Mouse (Mus musculus) liver, embryonic 15.5 days (tissue): ENCODE results near the gene Vamp9. TPM values are rescaled to one million over a fixed set of nuclear protein-coding genes. Genes with fewer than 3 reads are reported as not detected.

Experiments
- ATAC-seq: fragments of 200-750 bp; cut with Nextera tagmentation; 2 replicates; pipeline ENCODE4 v1.8.0; 2017; ENCODE audit warnings: moderate number of reproducible peaks, mild to moderate bottlenecking, moderate library complexity; ENCODE audit not compliant: insufficient read depth
- H3K27ac ChIP-seq: fragments of 300-500 bp; sonication (generic); replicated peaks from 2 replicates; pipeline ENCODE4 v1.5.1; 2015; ENCODE audit warnings: mild to moderate bottlenecking, inconsistent platforms
- H3K27me3 ChIP-seq: fragments of 300-500 bp; sonication (generic); 2 replicates; pipeline ENCODE4 v1.6.1; 2015; ENCODE audit warnings: mild to moderate bottlenecking, inconsistent platforms
- H3K36me3 ChIP-seq: fragments of 300-500 bp; sonication (generic); replicated peaks from 2 replicates; pipeline ENCODE4 v1.6.1; 2015; ENCODE audit warnings: moderate library complexity, mild to moderate bottlenecking, inconsistent platforms
- H3K4me1 ChIP-seq: fragments of 300-500 bp; sonication (generic); replicated peaks from 2 replicates; pipeline ENCODE4 v1.6.1; 2015; ENCODE audit warnings: inconsistent platforms
- H3K4me2 ChIP-seq: fragments of 300-500 bp; sonication (generic); 2 replicates; pipeline ENCODE4 v1.6.1; 2015; ENCODE audit warnings: moderate library complexity, mild to moderate bottlenecking, inconsistent platforms
- H3K4me3 ChIP-seq: fragments of 300-500 bp; sonication (generic); replicated peaks from 2 replicates; pipeline ENCODE4 v1.5.1; 2015; ENCODE audit warnings: mild to moderate bottlenecking, inconsistent platforms
- H3K9ac ChIP-seq: fragments of 300-500 bp; sonication (generic); 2 replicates; pipeline ENCODE4 v1.6.1; 2015; ENCODE audit warnings: moderate library complexity, mild to moderate bottlenecking, inconsistent platforms
- H3K9me3 ChIP-seq: fragments of 300-500 bp; sonication (generic); replicated peaks from 2 replicates; pipeline ENCODE4 v1.6.1; 2016; ENCODE audit warnings: inconsistent platforms
- WGBS: fragments of 180-500 bp; shearing (Covaris S2); methylation state at CpG from one replicate; pipeline ENCODE4 v1.1.7; 2015; ENCODE audit warnings: mixed read lengths; ENCODE audit not compliant: insufficient replicate concordance; 5-methylcytosine and 5-hydroxymethylcytosine counted together
- polyA plus RNA-seq: library from polyadenylated mRNA; unstranded; fragments of >200 nt; fragmentation: Nextera tagmentation; extraction: Ambion mirVana; gene quantifications from 2 replicates; pipeline ENCODE4 v1.2.1, GENCODE M21; 2015

Gene Vamp9
- polyA plus RNA-seq, 1 experiment from 2014 or later: not detected

DNA sequence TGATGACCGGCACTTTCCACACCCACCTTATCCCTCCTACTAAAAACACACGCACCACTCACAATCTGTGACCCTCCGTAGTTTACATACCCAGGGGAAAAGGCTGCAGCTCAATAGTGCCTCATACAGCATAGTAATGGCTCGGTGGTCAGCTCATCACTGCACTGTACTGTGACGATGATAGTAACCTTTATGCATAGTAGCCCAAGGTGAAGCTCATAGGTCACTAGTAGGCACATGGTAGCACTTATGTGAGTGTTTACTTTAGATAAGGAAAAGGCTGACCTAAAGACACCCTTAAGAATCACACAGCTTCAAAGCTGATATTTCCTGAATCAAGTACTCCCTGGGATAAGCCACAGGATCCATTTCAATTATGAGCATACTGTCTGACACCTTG lies 46.5 kb downstream of the Vamp9 start:
- no peak overlapping the region for H3K9ac ChIP-seq
- 64% methylated on average over 5 of the region's 5 CpGs for WGBS
- peak; percentile 47; the same call in 1 of the 2 replicates for ATAC-seq
- H3K4me1 ChIP-seq: no peaks in the 10 kb centered on the region
- H3K4me2 ChIP-seq: no peak overlapping the region
- no peaks in the 10 kb centered on the region for H3K27me3 ChIP-seq
- peaks cover 34% of the 10 kb centered on the region for H3K36me3 ChIP-seq
- H3K27ac ChIP-seq: no peak overlapping the region
- no peak overlapping the region for H3K4me3 ChIP-seq
- no peaks in the 10 kb centered on the region for H3K9me3 ChIP-seq

DNA sequence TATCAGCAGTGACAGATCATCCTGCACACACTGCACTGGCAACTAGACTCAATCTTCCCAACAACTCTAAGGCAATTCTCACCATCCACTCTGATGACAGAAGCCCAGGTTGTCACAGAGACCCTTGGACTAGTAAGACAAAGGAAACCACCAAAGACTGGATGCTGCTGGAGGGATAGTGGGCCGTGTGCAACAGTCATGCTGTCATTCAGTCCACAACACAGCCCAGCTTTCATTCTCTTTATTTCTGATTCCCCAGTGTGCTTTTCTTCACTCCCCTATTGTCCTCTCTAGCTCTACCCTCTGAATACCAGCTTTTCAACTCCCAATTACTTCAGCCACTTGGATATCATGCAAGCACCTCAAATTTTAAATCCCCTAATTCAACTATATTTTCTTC lies 47.8 kb downstream of the Vamp9 start:
- Histone ChIP-seq H3K9me3 (no peaks in the 10 kb centered on the region), H3K4me1 (no peaks in the 10 kb centered on the region), H3K27me3 (no peaks in the 10 kb centered on the region), H3K4me3 (no peak overlapping the region), H3K4me2 (no peak overlapping the region), H3K36me3 (peaks cover 46% of the 10 kb centered on the region), H3K27ac (no peak overlapping the region), H3K9ac (no peak overlapping the region)
- no peak for ATAC-seq
- 45% methylated on average over 1 of the region's 1 CpGs for WGBS

DNA sequence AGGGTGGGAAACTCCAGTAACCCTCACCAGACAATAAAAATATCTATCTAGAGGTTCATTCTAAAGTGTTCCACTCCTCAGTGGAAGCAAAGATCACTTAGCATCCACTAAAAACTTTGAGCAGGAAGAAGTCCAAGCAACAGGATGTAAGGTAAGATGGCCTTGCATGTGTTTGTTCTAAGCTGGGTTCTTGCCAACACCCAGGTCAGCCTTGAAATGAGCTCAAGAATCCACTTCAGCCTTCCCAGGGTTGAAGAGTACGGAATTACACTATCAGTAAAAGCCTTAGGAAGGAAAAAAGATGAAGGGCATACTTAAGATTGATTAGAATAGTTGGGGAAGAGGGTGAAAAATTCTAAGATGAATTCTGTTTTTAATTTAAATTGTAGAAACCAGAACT lies 52.6 kb downstream of the Vamp9 start:
- no peaks in the 10 kb centered on the region for H3K4me1 ChIP-seq
- peaks cover 73% of the 10 kb centered on the region for H3K36me3 ChIP-seq
- no peak overlapping the region for H3K4me2 ChIP-seq
- H3K4me3 ChIP-seq: no peak overlapping the region
- no peaks in the 10 kb centered on the region for H3K9me3 ChIP-seq
- no peak for ATAC-seq
- H3K9ac ChIP-seq: no peak overlapping the region
- 79% methylated on average over 1 of the region's 1 CpGs for WGBS
- H3K27ac ChIP-seq: no peak overlapping the region
- no peaks in the 10 kb centered on the region for H3K27me3 ChIP-seq

DNA sequence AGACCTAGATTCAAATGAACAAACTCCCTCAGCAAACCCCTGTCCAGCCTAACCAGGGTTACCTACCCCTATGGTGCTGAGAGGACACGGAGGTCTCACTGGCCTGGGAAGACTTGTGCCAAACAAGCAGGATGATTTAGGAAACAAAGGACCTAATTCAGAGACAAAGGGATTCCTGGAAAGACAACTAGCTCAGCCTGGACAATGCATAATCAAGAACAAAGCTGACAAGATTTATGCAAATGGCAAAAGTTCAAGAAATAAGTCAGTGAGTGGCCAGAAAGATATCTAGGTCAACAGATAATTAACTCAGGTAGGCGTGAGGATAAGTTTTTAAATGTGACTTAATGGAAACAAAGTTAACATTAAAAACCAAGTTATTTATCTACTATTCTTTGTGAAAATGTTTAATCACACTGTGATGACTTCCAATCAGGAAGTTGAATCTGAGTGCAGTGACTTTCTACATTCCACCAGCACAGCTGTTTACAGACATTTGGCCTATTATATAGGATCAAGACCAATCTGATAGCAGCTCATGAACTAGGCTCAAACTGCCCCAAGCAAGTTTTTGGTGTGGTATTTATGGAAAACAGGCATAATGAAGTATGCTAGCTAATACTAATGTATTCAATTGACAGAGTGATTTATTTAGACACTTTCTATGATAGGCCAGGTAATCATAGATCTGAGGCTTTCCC lies 53.3 kb downstream of the Vamp9 start:
- 74% methylated on average over 2 of the region's 2 CpGs for WGBS
- Histone ChIP-seq H3K4me2 (no peak overlapping the region), H3K9me3 (no peaks in the 10 kb centered on the region), H3K9ac (no peak overlapping the region), H3K27ac (no peak overlapping the region), H3K36me3 (peaks cover 76% of the 10 kb centered on the region), H3K27me3 (no peaks in the 10 kb centered on the region), H3K4me3 (no peak overlapping the region), H3K4me1 (no peaks in the 10 kb centered on the region)
- ATAC-seq: no peak

DNA sequence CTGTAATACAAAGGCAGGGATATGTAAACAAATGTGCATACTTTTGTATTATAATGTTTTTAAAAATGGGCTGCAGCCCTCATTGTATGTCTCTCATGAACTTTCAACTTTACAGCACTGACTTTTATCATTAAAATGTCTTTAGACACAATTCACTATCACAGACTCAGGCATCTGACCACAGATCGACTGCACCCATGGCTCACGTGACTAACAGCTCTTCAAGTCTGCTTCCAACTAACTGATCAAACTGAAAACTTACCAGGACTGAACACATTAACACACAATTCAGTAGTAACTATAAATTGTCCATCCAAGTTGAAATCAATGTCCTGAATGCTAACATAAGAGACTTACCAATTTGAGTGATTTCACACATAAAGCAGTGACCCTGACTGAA lies 53.9 kb downstream of the Vamp9 start:
- peaks cover 76% of the 10 kb centered on the region for H3K36me3 ChIP-seq
- no peak for ATAC-seq
- WGBS: 55% methylated on average over 2 of the region's 2 CpGs

DNA sequence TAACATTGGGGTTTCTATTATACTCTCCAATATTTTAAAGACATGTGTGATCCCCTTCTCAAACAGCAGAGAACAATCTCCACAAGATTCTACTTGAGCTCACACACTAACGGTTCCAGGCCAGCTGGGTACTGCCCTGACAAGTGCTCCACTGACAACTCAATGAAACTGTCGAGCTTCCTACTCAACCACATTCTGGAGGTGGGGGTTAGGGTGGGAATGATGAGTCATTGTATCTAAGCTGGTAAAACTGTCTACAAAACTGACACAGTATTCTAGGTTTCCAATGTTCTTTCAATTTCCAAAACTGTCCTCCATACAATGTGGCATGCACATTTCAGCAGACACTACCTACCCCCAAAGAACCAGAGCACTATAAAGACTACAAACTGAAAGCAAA lies 67.9 kb downstream of the Vamp9 start:
- H3K27me3 ChIP-seq: no peaks in the 10 kb centered on the region
- no peaks in the 10 kb centered on the region for H3K9me3 ChIP-seq
- H3K27ac ChIP-seq: peak overlapping the region; percentile 9; the same call in 1 of the 2 replicates
- ATAC-seq: no peak
- peak overlapping the region; percentile 91 for H3K4me2 ChIP-seq
- peaks cover 41% of the 10 kb centered on the region for H3K4me1 ChIP-seq
- H3K36me3 ChIP-seq: peaks cover 47% of the 10 kb centered on the region
- peak overlapping the region; percentile 1; the same call in 1 of the 2 replicates for H3K9ac ChIP-seq
- H3K4me3 ChIP-seq: 0 out of 2 replicates have a peak overlapping the region, but pooled peaks have one; percentile 11
- WGBS: 8% methylated on average over 2 of the region's 2 CpGs

More for the DNA sequence above, 53.9 kb downstream of the Vamp9 start:
- Histone ChIP-seq H3K4me3 (no peak overlapping the region), H3K4me1 (no peaks in the 10 kb centered on the region), H3K4me2 (no peak overlapping the region), H3K9me3 (no peaks in the 10 kb centered on the region), H3K9ac (no peak overlapping the region), H3K27ac (no peak overlapping the region), H3K27me3 (no peaks in the 10 kb centered on the region)

DNA sequence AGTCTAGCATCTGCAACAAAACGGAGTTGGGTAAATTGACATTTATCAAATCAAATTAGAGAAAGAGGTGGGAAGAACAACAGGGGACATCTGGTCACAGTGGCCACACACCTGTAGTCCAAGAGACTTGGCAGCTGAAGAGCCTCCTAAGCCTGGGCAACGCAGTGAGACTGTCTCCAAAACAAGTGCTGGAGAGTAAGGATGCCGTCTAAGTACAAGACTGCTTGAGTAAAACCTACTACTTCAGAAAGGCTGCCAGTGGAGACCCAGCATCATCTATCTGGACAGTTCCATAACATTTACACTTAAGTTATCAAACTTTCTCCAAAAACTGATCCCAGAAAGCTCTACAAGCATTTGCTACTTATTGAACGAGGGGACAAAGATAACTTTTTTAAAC lies 69.0 kb downstream of the Vamp9 start:
- Histone ChIP-seq H3K4me1 (peaks cover 42% of the 10 kb centered on the region), H3K4me2 (peak overlapping the region; percentile 91), H3K36me3 (peaks cover 40% of the 10 kb centered on the region), H3K4me3 (peak overlapping the region; percentile 28), H3K9me3 (no peaks in the 10 kb centered on the region), H3K27ac (no peak overlapping the region), H3K27me3 (no peaks in the 10 kb centered on the region), H3K9ac (0 out of 2 replicates have a peak overlapping the region, but pooled peaks have one; percentile 21)
- no peak for ATAC-seq
- 53% methylated on average over 4 of the region's 4 CpGs for WGBS

DNA sequence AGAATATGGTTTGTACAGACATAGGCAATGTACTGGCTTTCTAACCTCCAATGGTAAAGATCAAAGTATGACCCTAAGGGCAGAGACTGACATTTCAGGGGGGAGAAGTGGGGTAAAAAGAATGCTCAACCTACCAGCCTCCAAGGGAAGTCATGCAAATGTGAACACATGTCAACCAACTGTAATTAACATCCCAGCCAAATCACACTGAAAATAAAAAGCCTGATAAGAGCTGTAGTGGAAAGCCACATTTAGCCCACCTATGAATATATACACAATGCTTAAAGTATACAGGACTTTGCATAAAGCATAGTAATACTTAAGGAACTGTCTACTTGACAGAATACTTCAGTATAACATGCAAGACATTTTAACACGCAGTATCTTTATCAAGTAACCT lies 69.7 kb downstream of the Vamp9 start:
- WGBS: 66% methylated on average over 1 of the region's 1 CpGs

DNA sequence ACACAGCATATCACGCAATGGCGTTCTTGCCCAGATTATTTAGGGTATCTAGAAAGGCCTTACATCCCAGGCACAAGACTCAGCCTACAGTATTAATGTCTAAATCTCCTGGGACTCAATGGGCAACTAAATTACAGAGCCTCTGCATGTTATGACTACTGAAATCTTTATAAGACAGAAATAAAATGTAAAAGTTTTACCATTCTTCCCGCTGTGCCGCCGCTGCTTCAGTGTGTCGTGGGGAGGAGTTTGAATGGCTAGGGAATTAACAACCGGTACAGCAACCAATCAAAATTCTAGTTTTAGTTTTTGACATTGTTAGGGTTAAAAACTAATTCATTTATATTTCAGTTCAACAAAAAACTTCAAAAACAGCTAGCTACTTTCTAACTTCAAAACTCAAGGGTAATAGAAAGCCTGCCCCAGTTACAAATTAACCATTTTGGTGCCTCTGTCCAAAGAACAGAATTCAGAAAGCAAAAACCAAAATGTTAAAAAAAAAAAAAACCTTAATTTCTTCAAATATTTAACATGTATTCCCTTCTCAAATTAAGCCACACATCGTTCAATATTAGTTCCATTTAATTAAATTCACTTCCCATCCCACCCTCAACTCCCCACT lies 70.4 kb downstream of the Vamp9 start:
- H3K27me3 ChIP-seq: no peaks in the 10 kb centered on the region
- H3K4me3 ChIP-seq: peak overlapping the region; percentile 95
- H3K9me3 ChIP-seq: no peaks in the 10 kb centered on the region
- peak overlapping the region; percentile 96 for H3K27ac ChIP-seq
- 8% methylated on average over 8 of the region's 8 CpGs for whole genome bisulfite sequencing
- peaks cover 40% of the 10 kb centered on the region for H3K4me1 ChIP-seq
- peak overlapping the region; percentile 91 for H3K4me2 ChIP-seq
- peak overlapping the region; percentile 96 for H3K9ac ChIP-seq
- peaks cover 35% of the 10 kb centered on the region for H3K36me3 ChIP-seq
- ATAC-seq: no peak

More for the DNA sequence above, 69.7 kb downstream of the Vamp9 start:
- Histone ChIP-seq H3K4me1 (peaks cover 42% of the 10 kb centered on the region), H3K36me3 (peaks cover 36% of the 10 kb centered on the region), H3K9ac (peak overlapping the region; percentile 28), H3K9me3 (no peaks in the 10 kb centered on the region), H3K27me3 (no peaks in the 10 kb centered on the region), H3K4me3 (peak overlapping the region; percentile 95), H3K27ac (no peak overlapping the region), H3K4me2 (peak overlapping the region; percentile 91)
- ATAC-seq: no peak

DNA sequence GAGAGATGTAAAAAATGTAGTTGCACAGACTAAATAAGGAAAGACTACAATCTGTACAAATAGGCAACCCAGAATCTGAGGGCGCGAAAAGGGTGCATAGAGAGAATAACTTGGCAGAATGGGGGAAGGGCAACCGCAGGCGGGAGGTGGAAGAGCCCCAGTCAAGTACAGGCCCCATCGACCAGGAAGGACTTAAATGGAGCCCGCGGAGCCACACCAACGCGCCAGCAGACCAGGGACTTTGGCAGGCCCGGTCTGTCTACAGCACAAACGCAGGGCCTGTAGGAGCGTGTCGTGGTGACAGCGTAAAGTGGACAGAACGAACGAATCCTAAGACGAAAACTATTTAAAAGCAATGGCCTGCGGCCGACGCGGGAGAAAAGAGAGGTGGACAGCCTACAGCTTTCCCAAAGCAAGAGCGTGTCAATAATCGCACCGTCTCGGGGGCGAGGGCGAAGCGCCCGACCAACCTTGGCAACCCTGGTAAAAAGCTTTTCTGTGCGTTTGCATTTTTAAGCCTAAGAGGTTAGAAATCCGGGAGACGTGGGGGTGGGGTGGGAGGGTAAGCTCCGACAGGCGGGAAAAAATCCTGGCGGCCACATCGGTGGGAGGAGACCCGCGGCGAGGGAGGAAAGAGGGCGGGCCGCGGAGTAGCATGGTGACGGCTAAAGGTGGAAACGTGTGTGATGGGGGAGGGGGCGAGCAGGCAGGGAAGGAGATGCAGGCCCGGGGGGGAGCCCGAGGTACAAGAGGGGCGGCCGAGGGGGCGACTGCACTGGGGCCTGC lies 71.7 kb downstream of the Vamp9 start:
- Histone ChIP-seq H3K27ac (peak overlapping the region; percentile 96), H3K9me3 (no peaks in the 10 kb centered on the region), H3K4me3 (peak overlapping the region; percentile 95), H3K4me2 (peak overlapping the region; percentile 91), H3K36me3 (peaks cover 30% of the 10 kb centered on the region), H3K9ac (peak overlapping the region; percentile 96), H3K4me1 (peaks cover 47% of the 10 kb centered on the region), H3K27me3 (no peaks in the 10 kb centered on the region)
- WGBS: under 1% methylated on average over 46 of the region's 50 CpGs
- peak; percentile 20 for ATAC-seq
